Mouse (Mus musculus): ENCODE results near the gene Fam124a.
"Not testable (repeated sequence)": the region's sequence is repeated elsewhere in the genome, so short reads cannot be mapped to it uniquely, and the experiment has no call there.

The Fam124a gene

GRCm38 (mm10) chr14:62555309-62555829 is at the start of gene Fam124a:
Fam124a (plus strand) TSS chr14:62555737.
- DNase-seq (ENCODE audit: low read depth, low spot score): peak; percentile 79

GRCm38 (mm10) chr14:62506261-62506660 is 49.3 kb upstream of the Fam124a start:
- no peak for DNase-seq (ENCODE audit: low read depth, low spot score)

- no peak for DNase-seq (ENCODE audit: low read depth, low spot score)
Measured at GRCm38 (mm10) chr14:62509350-62509749, 46.2 kb upstream of the Fam124a start.

DNA sequence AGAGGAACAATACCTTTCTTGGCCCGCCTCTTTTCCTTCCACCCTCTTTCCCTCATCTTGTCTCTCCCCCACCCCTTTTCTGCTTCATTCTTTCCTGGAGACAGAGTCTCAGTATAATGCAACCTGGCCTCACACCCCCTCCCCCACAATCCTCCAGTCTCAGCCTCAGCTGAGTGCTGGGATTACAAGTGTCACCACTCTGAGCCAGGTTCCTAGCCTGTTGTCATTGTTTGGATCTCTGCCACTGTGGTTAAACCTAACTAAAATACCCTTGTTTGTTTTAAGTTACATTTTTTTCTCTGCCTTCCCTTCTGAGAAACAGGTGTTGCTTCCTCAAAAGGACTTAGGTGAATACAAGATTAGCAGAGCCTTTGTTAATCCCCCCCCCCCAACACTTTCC is 42.7 kb upstream of the Fam124a start:
- DNase-seq (ENCODE audit: low read depth, low spot score): no peak

DNA sequence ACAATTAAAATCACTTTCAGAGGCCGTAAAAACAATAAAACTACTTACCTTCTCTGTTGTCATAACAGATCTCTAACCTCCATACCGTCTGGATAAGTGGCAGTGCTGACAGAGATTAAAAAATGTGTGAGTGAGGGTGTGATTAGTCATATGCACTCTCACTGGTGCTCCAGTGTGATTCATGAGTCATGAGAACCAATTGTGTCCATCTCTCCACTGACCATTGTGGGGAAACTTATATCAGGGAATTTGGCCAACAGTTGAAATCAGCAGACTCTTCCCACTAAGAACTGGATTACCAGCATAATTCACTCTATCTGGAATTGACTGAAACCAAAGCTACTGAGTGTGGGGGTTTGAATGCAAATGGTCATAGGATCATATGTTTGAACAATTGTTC is 24.6 kb upstream of the Fam124a start:
- DNase-seq (ENCODE audit: low read depth, low spot score): no peak

DNA sequence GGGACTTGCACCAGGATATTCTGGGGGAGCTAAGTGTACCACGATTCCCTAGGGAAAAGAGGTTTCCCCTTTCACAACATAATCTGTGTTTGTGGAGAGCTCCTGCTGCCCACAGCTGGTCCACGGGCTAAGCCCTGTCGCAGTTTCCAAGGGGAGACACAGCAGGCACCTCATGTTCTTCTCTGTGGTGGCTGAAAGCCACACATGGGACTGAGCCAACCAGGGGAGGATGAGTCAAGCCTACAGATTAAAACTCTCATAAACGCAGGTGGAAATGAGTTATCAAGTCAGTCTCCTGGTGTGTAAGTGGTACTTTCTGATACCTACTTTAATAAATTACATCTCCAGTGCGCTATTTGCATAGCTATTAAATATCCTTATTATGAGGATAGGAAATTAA is 19.4 kb upstream of the Fam124a start:
- no peak for DNase-seq (ENCODE audit: low read depth, low spot score)

GRCm38 (mm10) chr14:62536988-62537387 is 18.5 kb upstream of the Fam124a start:
- no peak for DNase-seq (ENCODE audit: low read depth, low spot score)

GRCm38 (mm10) chr14:62539834-62540233 is 15.7 kb upstream of the Fam124a start:
- no peak for DNase-seq (ENCODE audit: low read depth, low spot score)

GRCm38 (mm10) chr14:62541751-62542150 is 13.8 kb upstream of the Fam124a start:
- DNase-seq (ENCODE audit: low read depth, low spot score): no peak

GRCm38 (mm10) chr14:62546296-62546695 is 9.2 kb upstream of the Fam124a start:
- no peak for DNase-seq (ENCODE audit: low read depth, low spot score)

DNA sequence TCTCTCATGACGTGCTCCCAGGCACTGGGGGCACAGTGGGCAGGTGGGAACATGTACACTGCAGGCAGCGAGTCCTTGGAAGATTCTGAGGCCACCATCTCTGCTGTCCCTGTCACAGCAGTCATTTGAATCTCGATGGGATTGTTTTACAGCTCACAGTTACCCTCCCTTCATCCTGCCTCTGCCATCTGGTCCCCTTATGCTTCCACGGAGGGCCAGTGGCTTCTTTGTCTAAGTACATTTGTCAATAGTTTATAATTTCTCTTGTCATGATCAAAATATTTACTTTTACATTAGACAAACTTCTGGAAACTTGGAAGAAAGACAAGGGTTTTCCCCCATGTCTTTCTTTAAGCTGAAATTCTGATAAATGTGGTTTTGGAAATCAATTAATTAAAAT is 8.8 kb upstream of the Fam124a start:
- DNase-seq (ENCODE audit: low read depth, low spot score): no peak

GRCm38 (mm10) chr14:62550121-62550520 is 5.4 kb upstream of the Fam124a start:
- no peak for DNase-seq (ENCODE audit: low read depth, low spot score)

DNA sequence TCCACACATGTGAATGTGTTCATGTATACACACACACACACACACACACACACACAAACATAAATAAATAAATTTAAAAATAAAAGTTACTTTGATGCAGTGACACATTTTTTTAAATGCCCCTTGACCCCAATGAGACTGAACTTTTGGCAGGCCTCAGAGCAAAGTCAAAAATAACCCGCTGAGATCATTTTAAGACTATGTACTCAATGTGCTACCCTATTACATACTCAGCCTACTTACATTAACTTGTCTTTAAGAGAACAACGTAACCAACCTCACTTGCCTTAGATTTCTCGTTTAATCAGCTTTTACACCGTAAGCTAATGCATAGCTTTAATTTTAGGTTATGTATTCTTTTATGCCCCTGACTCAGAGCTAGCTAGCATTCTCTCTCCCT is 2.8 kb upstream of the Fam124a start:
- DNase-seq (ENCODE audit: low read depth, low spot score): no peak

DNA sequence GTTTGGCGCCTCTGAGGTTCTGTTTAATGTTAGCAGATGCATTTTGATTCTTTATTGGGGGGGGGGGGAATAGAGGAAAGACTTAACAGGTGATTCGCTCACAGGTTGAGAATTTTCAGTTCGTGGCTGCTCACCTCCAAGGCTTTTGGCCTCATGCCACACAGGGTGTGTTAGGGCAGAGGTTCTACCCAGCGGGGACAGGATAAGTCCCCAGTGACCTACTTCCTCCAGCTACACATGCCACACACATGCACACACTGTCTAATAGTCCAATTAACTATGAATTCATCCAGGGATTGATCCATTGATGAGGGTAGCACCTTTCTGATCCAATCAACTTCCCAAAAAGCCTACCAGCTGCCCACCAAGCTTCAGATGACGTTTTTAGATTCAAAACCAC is 1.8 kb upstream of the Fam124a start:
- DNase-seq (ENCODE audit: low read depth, low spot score): no peak

GRCm38 (mm10) chr14:62555840-62556810 is 588 bp downstream of the Fam124a start:
- peak; percentile 15 for DNase-seq (ENCODE audit: low read depth, low spot score)

GRCm38 (mm10) chr14:62557111-62557510 is 1.6 kb downstream of the Fam124a start:
- DNase-seq (ENCODE audit: low read depth, low spot score): no peak

DNA sequence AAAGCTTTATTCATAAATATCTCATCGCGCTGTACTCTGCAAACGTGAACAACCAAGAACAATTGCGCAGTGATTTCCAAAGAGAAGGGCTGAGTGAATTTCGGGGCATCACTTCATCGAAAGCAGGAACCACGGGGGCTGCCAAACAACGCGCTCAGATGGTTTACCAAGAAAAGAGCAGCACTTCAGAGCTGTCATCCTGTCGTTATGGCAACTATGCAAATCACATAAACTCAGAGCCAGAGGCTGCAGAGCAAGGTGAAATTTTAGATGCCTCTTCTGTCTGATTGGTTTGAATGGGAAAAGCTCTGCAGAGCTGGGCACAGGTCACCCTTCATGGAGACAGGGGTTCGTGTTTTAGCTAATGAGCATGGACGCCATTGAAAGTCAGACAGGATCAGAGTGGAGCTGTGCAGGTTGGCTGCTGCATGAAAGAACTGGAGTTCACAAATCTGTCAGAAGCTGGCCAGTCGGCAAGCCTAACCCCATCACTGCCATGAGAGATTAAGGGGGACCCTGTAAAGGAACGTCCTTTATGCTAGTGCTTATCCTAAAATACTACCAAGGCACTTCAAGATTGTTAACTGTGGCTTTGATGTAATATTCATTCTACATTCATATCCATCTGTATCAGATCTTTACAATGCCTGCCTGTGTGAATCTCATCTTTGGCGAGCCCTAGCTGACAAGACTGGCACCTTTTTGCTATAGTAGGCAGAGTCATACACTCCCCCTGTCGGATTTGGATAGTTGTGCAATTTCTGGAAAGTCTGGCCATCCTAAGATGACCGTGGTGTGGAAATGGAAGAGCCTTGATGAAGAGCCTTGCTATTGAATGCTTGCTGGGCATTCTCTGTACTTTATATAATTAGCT is 6.6 kb downstream of the Fam124a start:
- no peak for DNase-seq (ENCODE audit: low read depth, low spot score)

DNA sequence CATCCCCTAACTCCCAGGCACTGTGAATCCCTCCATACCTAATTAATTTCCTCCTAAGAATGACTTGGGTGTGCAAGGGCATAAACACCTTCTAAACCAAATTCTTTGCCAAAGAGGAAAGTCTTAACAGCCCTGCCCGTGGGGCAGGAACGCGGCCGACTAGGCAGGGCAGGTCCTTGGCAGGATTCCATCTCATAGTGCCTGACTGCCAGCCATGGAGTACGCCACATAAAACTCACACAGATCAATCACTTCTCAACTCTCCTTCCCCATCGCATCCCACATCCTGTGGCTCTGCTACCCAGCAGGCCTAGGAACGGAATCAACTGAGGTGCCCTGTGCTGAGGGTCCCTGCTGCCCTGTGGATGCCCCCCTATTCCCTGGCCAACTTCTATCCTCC is 8.1 kb downstream of the Fam124a start:
- DNase-seq (ENCODE audit: low read depth, low spot score): no peak

GRCm38 (mm10) chr14:62566821-62567220 is 11.3 kb downstream of the Fam124a start, which contains the start of gene Gm4131:
Gm4131 (minus strand) TSS chr14:62566921.
- not testable (repeated sequence) for DNase-seq (ENCODE audit: low read depth, low spot score)

GRCm38 (mm10) chr14:62569463-62569862 is 13.9 kb downstream of the Fam124a start:
- DNase-seq (ENCODE audit: low read depth, low spot score): no peak

DNA sequence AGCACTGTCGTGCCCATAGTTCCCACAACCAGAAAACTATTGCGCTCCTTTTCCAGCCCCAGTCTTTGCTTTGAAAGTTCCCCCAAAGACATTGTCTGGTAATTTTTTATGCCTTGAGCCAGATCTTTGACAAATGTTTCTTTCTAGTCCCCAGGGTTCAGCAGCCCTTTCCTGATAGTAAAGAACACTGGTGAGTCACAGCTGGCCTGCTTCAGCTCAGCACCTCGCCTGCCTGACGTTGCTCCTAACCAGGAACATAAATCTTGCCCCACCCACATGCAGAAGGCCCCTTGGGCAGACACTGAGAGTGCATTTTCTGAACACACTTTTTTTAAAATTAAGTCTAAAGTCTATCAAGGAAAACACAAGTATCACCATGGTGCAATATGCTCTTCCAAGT is 14.8 kb downstream of the Fam124a start:
- DNase-seq (ENCODE audit: low read depth, low spot score): no peak

GRCm38 (mm10) chr14:62573454-62573853 is 17.9 kb downstream of the Fam124a start:
- DNase-seq (ENCODE audit: low read depth, low spot score): no peak

Measured in ZHBTc4 (cell line).